Comparison of ENCODE assay signal across 11 mouse cellular contexts in genomic region chr2:32429215-32429891, GRCm38 (mm10). TPM values are rescaled to one million over a fixed set of nuclear protein-coding genes. Genes with fewer than 3 reads are reported as not detected.
DNase-seq lines count a peak whose midpoint lies in the region; ATAC-seq and TF ChIP-seq lines count a peak whose summit lies in the region.
"Had no signal": no experiment of that assay in that cellular context is flagged by ENCODE, and none has a peak within 500 bp of the region (broad histone marks: within the 10 kb centered on the region; RNA-seq: fewer than 3 reads in every experiment).

No protein-coding gene starts in this region.

- WGBS in kidney, adult 2 months: 56% methylated on average over 4 of the region's 4 CpGs
- WGBS in embryonic facial prominence, embryonic 14.5 days: 71% methylated on average over 4 of the region's 4 CpGs
- 68% methylated on average over 4 of the region's 4 CpGs for WGBS in intestine, embryonic 15.5 days
- WGBS in midbrain, embryonic 16.5 days: 72% methylated on average over 4 of the region's 4 CpGs

- no peak for ATAC-seq in embryonic facial prominence, embryonic 14.5 days (ENCODE audit: low read depth)
- ATAC-seq in intestine, embryonic 15.5 days: no peak
- ATAC-seq in midbrain, embryonic 16.5 days: no peak
- ATAC-seq in frontal cortex, adult (ENCODE audit: low TSS enrichment): no peak
- ATAC-seq: inflammation-experienced regulatory T-cells, adult 6 months had no signal

- no peak overlapping the region; the same call in 1 of the 2 replicates for H3K9ac ChIP-seq in embryonic facial prominence, embryonic 14.5 days (ENCODE audit: low read depth, low read length)
- H3K9ac ChIP-seq in intestine, embryonic 15.5 days: no peak overlapping the region
- H3K9ac ChIP-seq in midbrain, embryonic 16.5 days (ENCODE audit: low read depth, low read length): peak overlapping the region; percentile 67
- H3K9ac ChIP-seq: liver, embryonic 15.5 days had no signal

- H3K4me1 ChIP-seq in kidney, adult 2 months (ENCODE audit: control insufficient read depth, insufficient read depth, low read length): peaks cover 21% of the 10 kb centered on the region; the same call in 1 of the 2 replicates
- H3K4me1 ChIP-seq in embryonic facial prominence, embryonic 14.5 days (ENCODE audit: control insufficient read depth, insufficient read depth, low read length): peaks cover 43% of the 10 kb centered on the region
- peaks cover 46% of the 10 kb centered on the region for H3K4me1 ChIP-seq in intestine, embryonic 15.5 days (replicated peaks)
- H3K4me1 ChIP-seq in midbrain, embryonic 16.5 days (ENCODE audit: control insufficient read depth, insufficient read depth, low read length): peaks cover 48% of the 10 kb centered on the region

- peak; percentile 43 for DNase-seq in kidney, adult 2 months
- no peak for DNase-seq in kidney, postnatal 10 days
- DNase-seq in embryonic facial prominence, embryonic 14.5 days (ENCODE audit: low spot score): no peak
- no peak for DNase-seq in embryo, embryonic 11 days
- DNase-seq in adrenal gland, postnatal 25 days: no peak
- DNase-seq: adrenal gland, postnatal 14 days had no signal

- no peaks in the 10 kb centered on the region for H3K36me3 ChIP-seq in kidney, adult 2 months (ENCODE audit: control insufficient read depth, insufficient read depth, low read length)
- H3K36me3 ChIP-seq in embryonic facial prominence, embryonic 14.5 days (ENCODE audit: control insufficient read depth, insufficient read depth, low read length): no peaks in the 10 kb centered on the region
- no peaks in the 10 kb centered on the region for H3K36me3 ChIP-seq in intestine, embryonic 15.5 days
- H3K36me3 ChIP-seq in midbrain, embryonic 16.5 days (ENCODE audit: control insufficient read depth, insufficient read depth, low read length): no peaks in the 10 kb centered on the region
- H3K36me3 ChIP-seq: liver, embryonic 15.5 days had no signal

- H3K4me2 ChIP-seq in embryonic facial prominence, embryonic 14.5 days (ENCODE audit: low read depth, low read length): peak overlapping the region; percentile 63; the same call in 1 of the 2 replicates
- H3K4me2 ChIP-seq in intestine, embryonic 15.5 days (replicated peaks): peak overlapping the region; percentile 37
- H3K4me2 ChIP-seq in midbrain, embryonic 16.5 days (ENCODE audit: low read length): peak overlapping the region; percentile 81

- no peak for TF ChIP-seq CTCF in kidney, adult 2 months (conservative IDR thresholded peaks at IDR 0.05; ENCODE audit: insufficient read depth, insufficient read length, low read depth, low read length)

- H3K9me3 ChIP-seq in embryonic facial prominence, embryonic 14.5 days (ENCODE audit: control insufficient read depth, low read length): no peaks in the 10 kb centered on the region
- H3K9me3 ChIP-seq in intestine, embryonic 15.5 days: no peaks in the 10 kb centered on the region
- H3K9me3 ChIP-seq in midbrain, embryonic 16.5 days (replicated peaks; ENCODE audit: control insufficient read depth, low read length, poor library complexity, severe bottlenecking): no peaks in the 10 kb centered on the region
- H3K9me3 ChIP-seq: liver, embryonic 15.5 days had no signal

- no peak for TF ChIP-seq POLR2A in kidney, adult 2 months (IDR thresholded peaks at IDR 0.05; ENCODE audit: low read depth, low read length)

- H3K4me3 ChIP-seq in kidney, adult 2 months (ENCODE audit: insufficient read depth, low read depth, low read length): no peak overlapping the region
- 0 out of 2 replicates have a peak overlapping the region, but pooled peaks have one; percentile 38 for H3K4me3 ChIP-seq in embryonic facial prominence, embryonic 14.5 days (ENCODE audit: low read depth, low read length)
- H3K4me3 ChIP-seq in intestine, embryonic 15.5 days (replicated peaks): no peak overlapping the region
- H3K4me3 ChIP-seq in midbrain, embryonic 16.5 days (ENCODE audit: low read depth, low read length): peak overlapping the region; percentile 44
- H3K4me3 ChIP-seq: liver, embryonic 15.5 days had no signal

- H3K27me3 ChIP-seq in kidney, adult 2 months (replicated peaks; ENCODE audit: control insufficient read depth, insufficient read depth, low read length): no peaks in the 10 kb centered on the region
- H3K27me3 ChIP-seq in embryonic facial prominence, embryonic 14.5 days (replicated peaks; ENCODE audit: control insufficient read depth, insufficient read depth, low read length): no peaks in the 10 kb centered on the region
- H3K27me3 ChIP-seq in intestine, embryonic 15.5 days (replicated peaks): no peaks in the 10 kb centered on the region
- no peaks in the 10 kb centered on the region for H3K27me3 ChIP-seq in midbrain, embryonic 16.5 days (ENCODE audit: control insufficient read depth, insufficient read depth, low read depth, low read length)
- H3K27me3 ChIP-seq: liver, embryonic 15.5 days had no signal

- no peak overlapping the region for H3K27ac ChIP-seq in kidney, adult 2 months (ENCODE audit: insufficient read depth, low read depth, low read length)
- peak overlapping the region; percentile 82 for H3K27ac ChIP-seq in embryonic facial prominence, embryonic 14.5 days (replicated peaks; ENCODE audit: low read depth, low read length)
- H3K27ac ChIP-seq in intestine, embryonic 15.5 days: peak overlapping the region; percentile 58
- H3K27ac ChIP-seq in midbrain, embryonic 16.5 days (ENCODE audit: low read length): peak overlapping the region; percentile 78
- H3K27ac ChIP-seq: liver, embryonic 15.5 days had no signal

RNA-seq across cellular contexts. Expression of gene Naif1, which starts 20.9 kb away (rescaled TPM):
- 4.8 and 5.2 TPM in 2 replicates for polyA plus RNA-seq in kidney, adult 2 months (2012; rRNA removed)
- polyA plus RNA-seq in embryonic facial prominence, embryonic 14.5 days (2014; fragmentation: Nextera tagmentation; extraction: Ambion mirVana): 4.9 and 5.6 TPM in 2 replicates
- 4.7 and 5.0 TPM in 2 replicates for polyA plus RNA-seq in intestine, embryonic 15.5 days (2015; fragmentation: Nextera tagmentation; extraction: Ambion mirVana)
- polyA plus RNA-seq in midbrain, embryonic 16.5 days (2015; fragmentation: Nextera tagmentation; extraction: Ambion mirVana): 5.3 and 5.5 TPM in 2 replicates
- 5.5 and 5.6 TPM in 2 replicates for total RNA-seq in adrenal gland, postnatal 25 days (2021)

RNA-seq across cellular contexts. Expression of gene Slc25a25, which starts 21.9 kb away (rescaled TPM):
- 25.3 and 30.6 TPM in 2 replicates for polyA plus RNA-seq in kidney, adult 2 months (2012; rRNA removed)
- polyA plus RNA-seq in embryonic facial prominence, embryonic 14.5 days (2014; fragmentation: Nextera tagmentation; extraction: Ambion mirVana): 15.8 and 17.0 TPM in 2 replicates
- 20.0 and 20.1 TPM in 2 replicates for polyA plus RNA-seq in intestine, embryonic 15.5 days (2015; fragmentation: Nextera tagmentation; extraction: Ambion mirVana)
- 55.1 and 60.1 TPM in 2 replicates for polyA plus RNA-seq in midbrain, embryonic 16.5 days (2015; fragmentation: Nextera tagmentation; extraction: Ambion mirVana)
- 16.4 and 28.0 TPM in 2 replicates for total RNA-seq in adrenal gland, postnatal 25 days (2021)

RNA-seq across cellular contexts. Expression of gene Ptges2, which starts 33.7 kb away (rescaled TPM):
- 69.7 and 80.6 TPM in 2 replicates for polyA plus RNA-seq in kidney, adult 2 months (2012; rRNA removed)
- 28.0 and 33.5 TPM in 2 replicates for polyA plus RNA-seq in embryonic facial prominence, embryonic 14.5 days (2014; fragmentation: Nextera tagmentation; extraction: Ambion mirVana)
- polyA plus RNA-seq in intestine, embryonic 15.5 days (2015; fragmentation: Nextera tagmentation; extraction: Ambion mirVana): 43.5 and 48.2 TPM in 2 replicates
- 50.7 and 51.4 TPM in 2 replicates for polyA plus RNA-seq in midbrain, embryonic 16.5 days (2015; fragmentation: Nextera tagmentation; extraction: Ambion mirVana)
- 49.8 and 51.8 TPM in 2 replicates for total RNA-seq in adrenal gland, postnatal 25 days (2021)

RNA-seq across cellular contexts. Expression of gene Lcn2, which starts 41.3 kb away (rescaled TPM):
- polyA plus RNA-seq in kidney, adult 2 months (2012; rRNA removed): 8.0 and 9.4 TPM in 2 replicates
- 4.0 and 7.9 TPM in 2 replicates for polyA plus RNA-seq in embryonic facial prominence, embryonic 14.5 days (2014; fragmentation: Nextera tagmentation; extraction: Ambion mirVana)
- polyA plus RNA-seq in intestine, embryonic 15.5 days (2015; fragmentation: Nextera tagmentation; extraction: Ambion mirVana): 1.8 and 4.7 TPM in 2 replicates
- polyA plus RNA-seq in midbrain, embryonic 16.5 days (2015; fragmentation: Nextera tagmentation; extraction: Ambion mirVana): 0.86 and 1.2 TPM in 2 replicates
- 1.0 and 1.5 TPM in 2 replicates for total RNA-seq in adrenal gland, postnatal 25 days (2021)

RNA-seq across cellular contexts. Expression of gene 1110008P14Rik, which starts 47.6 kb away (rescaled TPM):
- 182 and 215 TPM in 2 replicates for polyA plus RNA-seq in kidney, adult 2 months (2012; rRNA removed)
- polyA plus RNA-seq in embryonic facial prominence, embryonic 14.5 days (2014; fragmentation: Nextera tagmentation; extraction: Ambion mirVana): 67.7 and 79.7 TPM in 2 replicates
- polyA plus RNA-seq in intestine, embryonic 15.5 days (2015; fragmentation: Nextera tagmentation; extraction: Ambion mirVana): 38.6 and 42.5 TPM in 2 replicates
- 117 and 132 TPM in 2 replicates for polyA plus RNA-seq in midbrain, embryonic 16.5 days (2015; fragmentation: Nextera tagmentation; extraction: Ambion mirVana)
- 173 and 191 TPM in 2 replicates for total RNA-seq in adrenal gland, postnatal 25 days (2021)

Comparison
In these comparisons a context has a peak if more than half of its experiments do, and no peak if none do; other contexts are left out.
1. H3K4me3 ChIP-seq: peak in embryonic facial prominence, embryonic 14.5 days (single experiment) and midbrain, embryonic 16.5 days (single experiment); none in kidney, adult 2 months (single experiment) and intestine, embryonic 15.5 days (single experiment).
2. Peak in every context shown above with its lines, with median percentiles within 50 percentile points of each other: H3K4me2 ChIP-seq.